Mouse (Mus musculus) adipocyte (in vitro differentiated cells): Measurements from ENCODE around the gene Rnf187.
A peak's percentile ranks its signal among the peaks of the same experiment; 100 is the strongest.

ENCODE experiments used
- DNase-seq: peaks from one replicate; pipeline ENCODE4 v3.0.0-alpha.2; 2016; ENCODE audit warnings: low spot score

Rnf187 gene

DNA sequence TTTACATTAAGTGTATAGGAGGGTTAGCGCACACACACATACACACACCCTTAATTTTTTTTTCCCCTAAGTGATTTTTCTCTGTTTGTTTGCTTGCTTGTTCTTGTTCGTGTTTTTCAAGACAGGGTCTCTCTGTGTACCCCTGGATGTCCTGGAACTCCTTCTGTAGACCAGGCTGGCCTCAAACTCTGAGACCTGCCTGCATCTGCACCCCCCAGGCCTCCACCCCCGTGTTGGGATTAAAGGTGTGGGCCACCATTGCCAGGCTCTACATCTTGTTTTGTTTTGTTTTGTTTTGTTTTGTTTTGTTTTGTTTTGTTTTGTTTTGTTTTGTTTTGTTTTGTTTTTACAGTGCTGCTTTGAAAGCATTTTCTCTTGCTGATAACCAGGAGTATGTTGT is 8.6 kb upstream of the Rnf187 start:
- no peak for DNase-seq

DNA sequence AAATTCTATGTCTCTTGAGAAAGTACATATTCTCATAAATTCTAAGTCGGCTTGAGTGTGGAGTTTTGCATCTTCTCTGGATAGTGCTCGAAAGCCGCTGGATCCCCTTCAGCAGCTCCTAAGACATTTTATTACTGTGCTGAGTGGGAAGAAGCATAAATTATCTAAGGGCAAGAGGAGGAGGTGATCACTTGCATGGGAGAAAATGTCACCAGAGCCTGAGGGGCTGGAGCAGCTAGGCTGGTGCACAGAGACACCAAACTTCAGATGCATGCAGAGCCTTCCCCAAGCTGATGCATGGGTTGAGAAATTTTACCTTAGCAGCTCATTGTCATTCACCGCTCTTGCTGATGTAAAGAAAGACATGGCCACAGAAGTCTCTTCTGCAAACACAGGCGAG is 5.4 kb upstream of the Rnf187 start:
- DNase-seq, result no peak

DNA sequence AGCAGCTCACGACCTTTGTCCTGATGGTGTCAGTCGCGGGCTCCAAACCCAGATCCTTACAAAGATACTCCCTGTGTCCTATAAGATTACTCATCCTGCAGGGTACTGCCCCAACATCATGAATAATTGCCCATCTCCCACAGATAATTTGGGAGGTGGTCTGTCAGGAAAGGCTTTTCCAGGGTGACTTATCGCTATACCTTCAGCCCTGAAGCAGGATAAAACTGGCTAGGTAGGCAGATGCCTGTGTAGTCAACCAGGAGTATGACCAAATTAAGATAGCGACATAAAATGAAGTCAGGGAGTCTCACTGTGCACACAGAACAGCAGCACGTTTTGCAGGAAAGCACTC is 348 bp upstream of the Rnf187 start:
- DNase-seq, result no peak

- no peak for DNase-seq
These were observed 807 bp downstream of the Rnf187 start for GRCm38 (mm10) chr11:58937909-58938308.

DNA sequence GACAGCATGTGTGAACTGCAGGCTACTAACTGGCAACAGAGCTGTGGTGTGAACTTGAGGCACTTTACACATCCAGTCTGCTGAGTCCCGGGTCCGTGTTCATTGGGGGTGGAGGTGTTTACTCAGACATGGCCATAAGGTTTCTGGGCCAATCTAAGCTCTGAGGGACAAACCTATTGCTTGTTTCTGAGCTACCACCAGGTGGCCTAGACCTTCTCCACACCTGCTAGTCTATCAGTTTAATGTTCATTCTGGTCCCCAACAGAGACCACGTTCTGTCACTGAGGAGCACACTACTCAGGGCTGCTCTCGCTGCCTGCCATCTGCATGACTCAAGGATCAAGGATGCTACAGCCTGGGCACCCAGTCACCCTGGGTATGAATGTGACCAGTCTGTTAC is 7.1 kb downstream of the Rnf187 start:
- no peak for DNase-seq

GRCm38 (mm10) chr11:58930254-58930653 is 8.5 kb downstream of the Rnf187 start:
- no peak for DNase-seq

- no peak for DNase-seq
These were observed 9.1 kb downstream of the Rnf187 start for GRCm38 (mm10) chr11:58929641-58930040.

GRCm38 (mm10) chr11:58929055-58929454 is 9.7 kb downstream of the Rnf187 start:
- DNase-seq, result no peak

GRCm38 (mm10) chr11:58927790-58928651 is 10.7 kb downstream of the Rnf187 start:
- peak; percentile 64 for DNase-seq

DNA sequence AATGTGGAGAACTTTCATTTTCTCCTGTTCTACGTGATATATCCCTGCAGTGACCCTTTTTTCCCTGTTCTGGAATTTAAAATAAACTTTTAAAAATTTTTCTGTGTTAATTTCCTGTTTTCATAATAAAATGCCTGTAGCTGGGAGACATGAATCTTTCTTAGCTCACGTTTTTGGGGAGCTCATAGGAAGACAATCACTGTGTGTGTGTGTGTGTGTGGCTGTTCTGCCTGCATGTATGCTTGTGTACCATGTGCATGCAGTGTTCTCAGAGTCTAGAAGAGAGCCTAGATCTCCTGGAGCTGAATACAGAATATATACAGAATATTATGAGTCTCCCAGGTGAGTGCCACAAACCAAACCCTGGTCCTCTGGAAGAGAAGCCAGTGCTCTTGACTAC is 11.7 kb downstream of the Rnf187 start:
- DNase-seq, result no peak

GRCm38 (mm10) chr11:58926651-58927050 is 12.1 kb downstream of the Rnf187 start:
- DNase-seq, result no peak

DNA sequence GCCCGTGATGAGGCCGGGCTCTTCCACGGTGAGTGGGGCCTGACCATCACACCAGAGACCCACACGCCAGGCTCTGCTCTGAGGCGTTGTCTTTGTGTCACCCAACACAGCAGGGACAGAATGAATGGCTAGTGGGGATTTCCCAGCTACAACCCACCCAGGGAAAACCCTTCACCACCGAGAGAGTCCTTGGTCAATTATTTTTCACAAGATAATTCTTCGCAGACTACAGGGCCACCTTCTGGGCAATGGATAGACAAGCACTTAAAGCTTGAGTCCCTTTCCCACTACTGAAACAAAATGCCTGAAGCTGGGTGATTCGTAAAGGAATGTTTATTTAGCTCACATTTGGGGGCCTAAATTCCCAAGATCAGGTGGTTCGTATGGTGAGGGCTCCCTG is 16.3 kb downstream of the Rnf187 start:
- DNase-seq, result no peak

DNA sequence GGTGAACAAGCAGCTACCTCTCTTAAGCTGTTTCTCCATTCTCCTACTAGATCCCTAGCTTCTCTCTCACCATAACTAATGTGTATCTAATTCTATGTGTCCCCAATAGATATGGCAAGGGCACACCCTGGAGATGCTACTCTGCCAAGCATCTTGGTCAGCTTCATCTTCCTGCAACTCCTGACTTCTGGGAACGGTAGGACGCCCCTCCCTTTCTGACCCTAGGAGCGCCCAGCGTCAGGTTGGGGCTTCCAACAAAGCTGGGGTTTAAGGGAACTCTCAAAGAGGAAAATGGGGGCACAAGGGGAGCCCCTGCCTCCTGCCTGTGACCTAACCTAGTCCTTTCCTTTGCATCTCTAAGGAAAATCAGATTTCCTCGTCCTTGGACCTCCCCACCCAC is 20.0 kb downstream of the Rnf187 start:
- no peak for DNase-seq

DNA sequence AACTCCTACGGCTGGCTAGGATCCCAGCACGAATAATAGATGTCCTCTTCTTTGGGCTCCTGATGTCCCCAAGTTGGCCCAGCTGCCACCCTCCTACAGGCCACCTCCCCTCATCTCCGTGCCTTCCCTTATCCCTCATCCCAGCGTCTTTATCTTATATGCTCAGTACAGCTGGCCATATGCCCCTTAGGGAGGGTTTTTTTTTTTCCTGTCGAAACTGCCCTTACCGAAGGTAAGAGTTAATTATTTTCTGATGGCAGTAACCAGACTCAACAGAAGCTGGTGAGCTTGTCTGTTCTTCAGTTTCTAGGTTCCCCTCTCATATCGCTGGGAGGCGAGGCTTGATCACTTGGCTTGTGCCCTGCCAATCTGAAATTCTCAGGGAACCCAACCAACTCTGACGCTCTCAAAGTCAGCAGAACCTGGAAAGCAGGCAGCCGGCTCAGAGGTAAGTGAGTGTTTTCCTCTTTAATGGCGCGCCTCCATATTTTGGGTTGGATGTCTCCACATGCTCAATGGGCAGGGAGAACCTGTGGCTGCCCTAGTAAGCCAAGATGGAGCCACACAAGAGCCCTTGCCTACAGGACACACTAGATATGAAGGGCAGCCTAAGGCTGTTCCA is 20.9 kb downstream of the Rnf187 start, which contains the start of gene Btnl10:
Gene Btnl10 (plus strand): TSS at position 164 of the 622 bp plus-strand sequence.
- no peak for DNase-seq

GRCm38 (mm10) chr11:58916879-58917744 is 21.6 kb downstream of the Rnf187 start:
- DNase-seq, result peak; percentile 40

DNA sequence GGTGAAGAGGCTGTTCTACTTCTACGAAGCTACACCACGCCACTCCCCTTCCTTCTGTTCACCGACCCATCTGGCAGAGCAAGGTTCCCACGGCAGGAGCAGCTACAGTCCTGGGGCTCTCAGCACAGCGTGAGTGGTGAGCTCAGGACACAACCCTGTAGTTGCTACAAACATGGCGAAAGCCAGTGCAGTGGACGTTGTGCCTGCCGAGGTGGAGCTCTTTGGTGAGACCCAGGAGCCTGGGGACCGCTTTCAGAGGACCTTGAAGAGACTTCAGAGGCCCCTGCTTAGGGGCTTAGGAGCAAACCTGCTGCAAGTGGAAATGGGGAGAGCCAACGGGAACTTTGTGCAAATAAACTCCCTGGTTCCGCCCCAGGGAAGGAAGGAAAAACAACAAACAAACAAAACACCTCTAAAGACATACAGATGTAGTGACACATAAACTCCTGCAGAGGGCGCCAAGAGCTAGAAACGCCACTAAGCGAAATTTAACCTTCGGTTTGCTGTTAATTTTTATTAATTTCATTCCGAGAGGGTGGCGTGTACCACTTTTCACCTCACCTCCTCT is 24.2 kb downstream of the Rnf187 start:
- peak; percentile 46 for DNase-seq

DNA sequence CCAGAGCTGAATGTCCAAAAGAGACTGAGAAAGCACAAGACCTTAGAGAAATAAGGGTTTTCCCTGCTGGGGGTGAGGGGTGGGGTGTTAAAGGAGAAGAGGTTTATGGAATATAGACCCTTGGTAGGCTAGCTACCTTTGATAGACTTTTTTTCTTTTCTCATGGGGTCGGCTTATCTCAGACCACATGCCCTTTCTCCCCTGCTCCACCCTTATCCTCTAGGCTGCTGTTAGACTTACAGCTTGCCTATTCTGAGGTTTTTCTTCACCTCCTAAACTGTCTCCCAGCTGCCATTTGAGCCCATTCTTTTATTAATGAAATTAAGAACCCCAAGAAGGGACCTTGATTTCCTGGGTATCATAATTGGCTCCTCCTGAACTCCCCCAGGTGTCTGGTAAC is 24.9 kb downstream of the Rnf187 start:
- DNase-seq, result no peak

GRCm38 (mm10) chr11:58904838-58905237 is 33.9 kb downstream of the Rnf187 start:
- DNase-seq, result peak; percentile 31

DNA sequence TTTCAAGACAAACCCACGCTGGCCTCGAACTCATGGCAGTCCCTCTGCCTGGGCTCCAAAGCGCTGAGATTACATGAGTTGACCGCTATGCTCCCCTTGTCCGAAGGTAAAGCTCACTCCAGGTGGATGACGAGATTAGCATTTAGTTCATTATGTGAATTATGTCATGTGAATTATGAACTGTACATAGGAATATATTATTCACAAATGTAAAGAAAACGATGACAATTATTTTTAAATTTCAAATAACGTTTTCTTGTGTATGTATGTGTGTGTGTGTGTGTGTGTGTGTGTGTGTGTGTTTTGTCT is 34.4 kb downstream of the Rnf187 start:
- DNase-seq, result no peak

DNA sequence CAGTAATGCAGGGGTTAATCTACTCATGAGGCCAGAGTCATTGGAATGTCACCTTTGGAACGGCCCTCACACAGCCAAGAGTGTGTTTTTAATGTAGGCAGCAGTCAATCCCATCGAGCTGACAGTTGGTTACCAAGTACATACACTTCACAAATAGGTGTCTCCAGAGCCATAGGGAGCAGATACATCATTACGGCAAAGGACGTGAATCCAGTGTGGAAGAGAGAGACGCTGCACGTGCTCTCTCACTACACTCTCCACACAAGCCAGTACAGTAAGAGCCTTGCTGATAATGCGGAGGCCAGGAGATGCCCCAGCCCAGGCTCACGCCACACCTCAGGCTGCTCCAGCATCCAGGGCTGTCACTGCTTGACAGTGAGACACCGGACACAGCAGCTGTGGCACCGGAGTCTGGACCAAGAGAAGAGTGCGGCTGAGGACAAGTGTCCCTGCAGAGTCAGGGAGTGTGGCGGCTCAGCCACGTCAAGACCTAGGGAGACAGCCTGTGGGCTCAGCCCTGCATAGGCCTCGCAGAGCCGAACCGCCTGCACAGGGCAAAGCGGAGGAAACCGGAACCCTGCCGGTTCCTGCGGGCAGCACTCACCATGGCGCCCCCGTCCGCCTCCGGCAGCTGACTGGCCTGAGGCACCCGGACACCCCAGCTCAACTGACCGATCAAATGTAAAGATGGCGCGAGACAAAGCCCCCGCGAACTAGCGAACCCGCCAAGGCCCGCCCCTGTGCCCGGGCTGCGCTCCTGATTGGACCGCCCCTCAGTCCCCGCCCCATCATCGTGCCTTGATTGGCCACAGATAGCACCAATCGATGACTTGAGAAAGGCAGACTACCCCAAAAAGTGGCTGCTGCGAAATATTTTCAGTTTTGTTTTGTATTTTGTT is 35.0 kb downstream of the Rnf187 start, which contains the start of gene Zfp39:
Gene Zfp39 (minus strand): TSS at position 715 of the 899 bp plus-strand sequence.
- peak; percentile 90 for DNase-seq

DNA sequence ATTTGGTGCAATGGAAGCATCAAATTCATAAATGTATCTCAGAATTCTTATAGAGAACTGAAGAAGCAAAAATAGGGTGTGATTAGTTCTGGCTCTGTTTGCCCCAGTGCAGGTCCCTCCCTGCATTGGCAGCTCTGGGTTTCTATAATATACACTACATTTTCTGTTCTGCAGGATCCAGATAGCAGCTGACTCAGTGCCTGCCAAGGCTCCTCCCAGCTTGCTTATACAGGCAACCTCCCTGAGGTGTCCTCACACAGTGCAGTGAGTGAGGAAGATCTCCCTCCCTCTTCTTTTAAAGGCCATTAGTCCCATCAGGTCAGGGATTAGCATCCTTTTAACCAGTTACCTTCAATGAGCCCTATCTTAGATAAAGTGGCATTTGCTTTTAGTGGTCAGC is 37.6 kb downstream of the Rnf187 start:
- no peak for DNase-seq
